Mouse (Mus musculus) hindbrain, postnatal 0 days (tissue): ENCODE measurements around the gene Sh3yl1. TPM values are rescaled to one million over a fixed set of nuclear protein-coding genes. Genes with fewer than 3 reads are reported as not detected.

Source experiments
- ATAC-seq: fragments of 200-750 bp; cut with Nextera tagmentation; 2 replicates; pipeline ENCODE4 v1.8.0; 2017; ENCODE audit warnings: mild to moderate bottlenecking, moderate TSS enrichment, moderate library complexity
- DNase-seq: peaks from one replicate; pipeline ENCODE4 v3.0.0-alpha.2; 2015; ENCODE audit warnings: low spot score
- H3K27ac ChIP-seq: fragments of 300-500 bp; sonication (generic); 2 replicates; pipeline ENCODE4 v1.5.1; 2014; ENCODE audit warnings: mild to moderate bottlenecking
- H3K27me3 ChIP-seq: fragments of 300-500 bp; sonication (generic); 2 replicates; pipeline ENCODE4 v1.6.1; 2014; ENCODE audit warnings: low read length, mixed read lengths; ENCODE audit not compliant: insufficient read depth
- H3K36me3 ChIP-seq: fragments of 300-500 bp; sonication (generic); 2 replicates; pipeline ENCODE4 v1.6.1; 2014; ENCODE audit warnings: low read length, mixed read lengths; ENCODE audit not compliant: insufficient read depth
- H3K4me1 ChIP-seq: fragments of 300-500 bp; sonication (generic); 2 replicates; pipeline ENCODE4 v1.6.1; 2014; ENCODE audit warnings: antibody characterized with exemption, low read length, mixed read lengths; ENCODE audit not compliant: insufficient read depth
- H3K4me2 ChIP-seq: fragments of 300-500 bp; sonication (generic); 2 replicates; pipeline ENCODE4 v1.6.1; 2014; ENCODE audit warnings: low read depth, mild to moderate bottlenecking, low read length, moderate library complexity, mixed read lengths
- H3K4me3 ChIP-seq: fragments of 300-500 bp; sonication (generic); 2 replicates; pipeline ENCODE4 v1.5.1; 2014; ENCODE audit warnings: low read length
- H3K9ac ChIP-seq: fragments of 300-500 bp; sonication (generic); replicated peaks from 2 replicates; pipeline ENCODE4 v1.6.1; 2014; ENCODE audit warnings: mild to moderate bottlenecking, low read length, moderate library complexity, mixed read lengths
- H3K9me3 ChIP-seq: fragments of 300-500 bp; sonication (generic); 2 replicates; pipeline ENCODE4 v1.6.1; 2016; ENCODE audit warnings: low read length, mixed read lengths
- CTCF ChIP-seq: IDR thresholded peaks from 2 replicates; pipeline ENCODE4 v1.5.1; 2016; ENCODE audit warnings: antibody characterized with exemption, control low read depth, low read depth
- WGBS: fragments of 180-500 bp; shearing (Covaris S2); extraction: QIAGEN DNeasy Blood & Tissue Kit; methylation state at CpG from one replicate; pipeline ENCODE4 v1.1.7; 2014; 5-methylcytosine and 5-hydroxymethylcytosine counted together
- polyA plus RNA-seq: library from polyadenylated mRNA; unstranded; fragments of >200 nt; fragmentation: Nextera tagmentation; extraction: Ambion mirVana; gene quantifications from 2 replicates; pipeline ENCODE4 v1.2.1, GENCODE M21; 2015
- total RNA-seq: library from RNA; depleted of rRNA; stranded (reverse); fragments of >200 nt; gene quantifications from 2 replicates; pipeline ENCODE4 v1.2.3, GENCODE M21; 2014; rRNA removed

The Sh3yl1 gene
- total and polyA plus RNA-seq, 2 experiments from 2014 or later = 10.8 to 42.4 TPM

DNA sequence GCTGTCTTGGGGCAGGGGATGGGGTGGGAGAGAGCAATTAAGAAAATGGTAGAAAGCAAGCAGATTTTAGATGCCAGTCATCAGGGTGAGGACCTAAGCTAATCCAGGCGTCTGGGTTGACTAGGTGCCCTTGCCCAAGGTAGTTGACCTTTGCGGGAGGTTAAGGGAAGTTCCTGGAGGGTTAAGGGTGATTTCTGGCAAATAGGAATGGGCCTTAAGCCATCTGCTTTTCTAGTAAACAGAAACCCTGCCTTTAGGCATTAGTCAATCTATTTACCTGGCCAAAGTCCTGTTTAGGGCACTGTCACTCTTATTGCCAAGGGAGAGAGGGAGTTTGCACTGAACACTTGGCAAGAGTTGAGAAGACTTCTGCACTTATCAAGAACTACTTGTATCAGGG, 25.4 kb downstream of the Sh3yl1 start:
- Histone ChIP-seq H3K9ac (no peak overlapping the region), H3K27ac (no peak overlapping the region), H3K4me3 (no peak overlapping the region), H3K9me3 (no peaks in the 10 kb centered on the region), H3K27me3 (no peaks in the 10 kb centered on the region), H3K4me2 (no peak overlapping the region), H3K36me3 (peaks cover 15% of the 10 kb centered on the region; the same call in 1 of the 2 replicates), H3K4me1 (no peaks in the 10 kb centered on the region)
- ATAC-seq (no peak), DNase-seq (no peak)
- 90% methylated on average over 2 of the region's 2 CpGs for WGBS
- TF ChIP-seq CTCF = no peak

- Histone ChIP-seq H3K27me3 (no peaks in the 10 kb centered on the region), H3K36me3 (peaks cover 21% of the 10 kb centered on the region; the same call in 1 of the 2 replicates)
Measured at GRCm38 (mm10) chr12:30943057-30943986, 31.9 kb downstream of the Sh3yl1 start.

GRCm38 (mm10) chr12:30944197-30944596, 32.7 kb downstream of the Sh3yl1 start:
- Histone ChIP-seq H3K9me3 (no peaks in the 10 kb centered on the region), H3K4me3 (no peak overlapping the region), H3K27me3 (no peaks in the 10 kb centered on the region), H3K4me1 (no peaks in the 10 kb centered on the region), H3K36me3 (peaks cover 21% of the 10 kb centered on the region; the same call in 1 of the 2 replicates), H3K27ac (no peak overlapping the region), H3K9ac (no peak overlapping the region), H3K4me2 (no peak overlapping the region)
- whole genome bisulfite sequencing = 35% methylated on average over 3 of the region's 3 CpGs
- TF ChIP-seq CTCF = no peak
- 0 out of 2 replicates have a peak, but pooled peaks have one; percentile 55 for ATAC-seq
- no peak for DNase-seq

More at GRCm38 (mm10) chr12:30943057-30943986, 31.9 kb downstream of the Sh3yl1 start:
- H3K9me3 ChIP-seq = no peaks in the 10 kb centered on the region
- H3K4me3 ChIP-seq = no peak overlapping the region
- H3K9ac ChIP-seq = no peak overlapping the region
- H3K4me2 ChIP-seq = no peak overlapping the region
- ATAC-seq (no peak), DNase-seq (no peak)
- no peak overlapping the region for H3K27ac ChIP-seq
- TF ChIP-seq CTCF = no peak
- 91% methylated on average over 14 of the region's 14 CpGs for WGBS
- H3K4me1 ChIP-seq = no peaks in the 10 kb centered on the region

- H3K4me1 ChIP-seq = no peaks in the 10 kb centered on the region
- DNase-seq (no peak), ATAC-seq (no peak)
- H3K4me2 ChIP-seq = no peak overlapping the region
- no peak for TF ChIP-seq CTCF
- H3K9me3 ChIP-seq = no peaks in the 10 kb centered on the region
- no peak overlapping the region for H3K27ac ChIP-seq
- no peaks in the 10 kb centered on the region for H3K36me3 ChIP-seq
- H3K27me3 ChIP-seq = no peaks in the 10 kb centered on the region
- H3K9ac ChIP-seq = no peak overlapping the region
- H3K4me3 ChIP-seq = no peak overlapping the region
- WGBS = 81% methylated on average over 2 of the region's 2 CpGs
Measured at GRCm38 (mm10) chr12:30970700-30971099, 59.2 kb downstream of the Sh3yl1 start.

GRCm38 (mm10) chr12:31003795-31004194, 92.3 kb downstream of the Sh3yl1 start:
- no peak overlapping the region for H3K4me2 ChIP-seq
- DNase-seq = no peak

GRCm38 (mm10) chr12:31005010-31005409, 93.5 kb downstream of the Sh3yl1 start:
- H3K4me3 ChIP-seq = no peak overlapping the region
- WGBS = 28% methylated on average over 3 of the region's 3 CpGs
- H3K27me3 ChIP-seq = no peaks in the 10 kb centered on the region
- H3K36me3 ChIP-seq = no peaks in the 10 kb centered on the region
- peak; percentile 80; the same call in 1 of the 2 replicates for ATAC-seq
- peak; percentile 81 for TF ChIP-seq CTCF
- H3K9me3 ChIP-seq = no peaks in the 10 kb centered on the region
- no peak overlapping the region for H3K27ac ChIP-seq
- no peak overlapping the region for H3K9ac ChIP-seq
- no peak overlapping the region for H3K4me2 ChIP-seq
- peak; percentile 88 for DNase-seq
- H3K4me1 ChIP-seq = no peaks in the 10 kb centered on the region

More at GRCm38 (mm10) chr12:31003795-31004194, 92.3 kb downstream of the Sh3yl1 start:
- 87% methylated on average over 4 of the region's 4 CpGs for WGBS
- TF ChIP-seq CTCF = no peak
- no peaks in the 10 kb centered on the region for H3K4me1 ChIP-seq
- no peak overlapping the region for H3K9ac ChIP-seq
- H3K4me3 ChIP-seq = no peak overlapping the region
- no peak for ATAC-seq
- H3K9me3 ChIP-seq = no peaks in the 10 kb centered on the region
- H3K27ac ChIP-seq = no peak overlapping the region
- no peaks in the 10 kb centered on the region for H3K36me3 ChIP-seq
- H3K27me3 ChIP-seq = no peaks in the 10 kb centered on the region

GRCm38 (mm10) chr12:31008171-31008570, 96.7 kb downstream of the Sh3yl1 start:
- Histone ChIP-seq H3K4me3 (no peak overlapping the region), H3K27me3 (no peaks in the 10 kb centered on the region), H3K36me3 (no peaks in the 10 kb centered on the region), H3K4me1 (no peaks in the 10 kb centered on the region), H3K9ac (no peak overlapping the region), H3K9me3 (no peaks in the 10 kb centered on the region), H3K4me2 (no peak overlapping the region), H3K27ac (no peak overlapping the region)
- WGBS = 29% methylated on average over 6 of the region's 6 CpGs
- TF ChIP-seq CTCF = peak; percentile 69
- DNase-seq = peak; percentile 42
- no peak for ATAC-seq

Other genes with a start within 250 kb of the Sh3yl1 start
- gene Alkal2, start 27.3 kb upstream of the Sh3yl1 start, total RNA-seq = 0.31 and 2.3 TPM in 2 replicates
- 0.85 and 0.96 TPM in 2 replicates for gene Alkal2, start 27.3 kb upstream of the Sh3yl1 start, polyA plus RNA-seq
- 29.7 and 40.0 TPM in 2 replicates for gene Acp1, start 79 bp upstream of the Sh3yl1 start, total RNA-seq
- gene Acp1, start 79 bp upstream of the Sh3yl1 start, polyA plus RNA-seq = 132 and 135 TPM in 2 replicates
- 0.07 and 0.10 TPM in 2 replicates for gene Fam110c, start 162.2 kb downstream of the Sh3yl1 start, total RNA-seq
- 0.09 and 0.25 TPM in 2 replicates for gene Fam110c, start 162.2 kb downstream of the Sh3yl1 start, polyA plus RNA-seq